Mouse (Mus musculus) lung, adult 18-20 months (tissue): Measurements from ENCODE around the gene Usp3.

Experiments
- DNase-seq, 2 experiments: peaks; one replicate each; pipeline ENCODE4 v3.0.0; 2022; ENCODE audit warnings: mixed read lengths in 2 of 2

The Usp3 gene

GRCm38 (mm10) chr9:66561496-66561895 is 31.4 kb downstream of the Usp3 start:
- no peak for DNase-seq

GRCm38 (mm10) chr9:66560728-66561127 is 32.2 kb downstream of the Usp3 start:
- DNase-seq: no peak

GRCm38 (mm10) chr9:66560295-66560694 is 32.6 kb downstream of the Usp3 start:
- peak; percentile 11 to 56 for DNase-seq

- no peak for DNase-seq
Measured at GRCm38 (mm10) chr9:66558971-66559370, 34.0 kb downstream of the Usp3 start.

- no peak for DNase-seq
Measured at GRCm38 (mm10) chr9:66542785-66543184, 50.2 kb downstream of the Usp3 start.

- DNase-seq: no peak
Measured at GRCm38 (mm10) chr9:66521595-66521994, 71.3 kb downstream of the Usp3 start.

- no peak for DNase-seq
Measured at GRCm38 (mm10) chr9:66520299-66520698, 72.6 kb downstream of the Usp3 start.

GRCm38 (mm10) chr9:66518901-66519300 is 74.0 kb downstream of the Usp3 start:
- DNase-seq: peak in 1 of 2 experiments; percentile 55

GRCm38 (mm10) chr9:66518251-66518650 is 74.7 kb downstream of the Usp3 start:
- no peak for DNase-seq

GRCm38 (mm10) chr9:66517746-66518145 is 75.2 kb downstream of the Usp3 start:
- no peak for DNase-seq

GRCm38 (mm10) chr9:66516296-66516940 is 76.5 kb downstream of the Usp3 start:
- DNase-seq: peak in 1 of 2 experiments; percentile 25

- DNase-seq: no peak
Measured at GRCm38 (mm10) chr9:66515680-66516210, 77.2 kb downstream of the Usp3 start.

- DNase-seq: no peak
Measured at GRCm38 (mm10) chr9:66515115-66515514, 77.8 kb downstream of the Usp3 start.

- peak; percentile 71 to 81 for DNase-seq
Measured at GRCm38 (mm10) chr9:66514256-66514770, 78.6 kb downstream of the Usp3 start, which contains the start of gene Fbxl22. Gene Fbxl22 (minus strand): TSS chr9:66514593.

- DNase-seq: no peak
Measured at GRCm38 (mm10) chr9:66513661-66514255, 79.2 kb downstream of the Usp3 start.

- DNase-seq: no peak
Measured at GRCm38 (mm10) chr9:66513150-66513549, 79.8 kb downstream of the Usp3 start.

GRCm38 (mm10) chr9:66512351-66512671 is 80.6 kb downstream of the Usp3 start:
- peak; percentile 86 to 90 for DNase-seq

GRCm38 (mm10) chr9:66511580-66512350 is 81.2 kb downstream of the Usp3 start:
- peak; percentile 92 to 93 for DNase-seq

GRCm38 (mm10) chr9:66510944-66511343 is 82.0 kb downstream of the Usp3 start:
- DNase-seq: no peak

- no peak for DNase-seq
Measured at GRCm38 (mm10) chr9:66510351-66510841, 82.5 kb downstream of the Usp3 start.

- DNase-seq: no peak
Measured at GRCm38 (mm10) chr9:66508890-66509399, 84.0 kb downstream of the Usp3 start.

- no peak for DNase-seq
Measured at GRCm38 (mm10) chr9:66507684-66508083, 85.3 kb downstream of the Usp3 start.

GRCm38 (mm10) chr9:66506424-66506823 is 86.5 kb downstream of the Usp3 start:
- no peak for DNase-seq
